Mouse (Mus musculus): ENCODE measurements around the gene Trcg1. TPM values are rescaled to one million over a fixed set of nuclear protein-coding genes. Genes with fewer than 3 reads are reported as not detected.
"Not testable (repeated sequence)": the region's sequence is repeated elsewhere in the genome, so short reads cannot be mapped to it uniquely, and the experiment has no call there.

The Trcg1 gene
- not detected in 2 replicates for polyA plus RNA-seq (2015; fragmentation: Nextera tagmentation; extraction: Ambion mirVana)

DNA sequence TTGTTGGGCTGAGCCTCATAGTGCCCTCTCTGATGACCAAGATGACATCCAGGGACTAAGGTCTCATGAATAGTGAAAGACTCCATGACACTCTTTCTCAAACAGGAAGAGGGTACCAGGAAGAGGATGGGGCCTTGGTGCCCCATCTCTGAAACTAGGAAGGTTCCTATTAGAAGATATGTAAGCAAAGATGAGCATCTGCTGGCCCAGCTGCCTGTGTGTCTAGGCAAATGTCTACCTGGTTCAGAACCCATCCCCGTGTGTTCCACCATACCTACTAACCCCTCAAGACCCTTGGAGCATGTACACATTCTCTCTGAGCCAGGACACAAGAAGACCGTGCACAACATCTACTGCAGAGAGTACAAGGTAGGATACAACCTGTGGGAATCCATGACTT is at the start of gene Trcg1:
TSS of gene Trcg1 (plus strand) at position 301 of the 400 bp plus-strand sequence.
- no peak for ATAC-seq (ENCODE audit: low FRiP score, low TSS enrichment)
- H3K27ac ChIP-seq (ENCODE audit: low read length) = no peak within 1 kb of the TSS
- no peak within 1 kb of the TSS for H3K9ac ChIP-seq (replicated peaks; ENCODE audit: low read length)
- no peaks in the 10 kb centered on the region for H3K4me1 ChIP-seq (ENCODE audit: insufficient read depth, low read length)
- no peaks in the 10 kb centered on the region for H3K9me3 ChIP-seq (ENCODE audit: low read length)
- H3K27me3 ChIP-seq (ENCODE audit: insufficient read depth, low read length) = no peaks in the 10 kb centered on the region
- H3K36me3 ChIP-seq (ENCODE audit: insufficient read depth, low read length) = no peaks in the 10 kb centered on the region
- no peak within 1 kb of the TSS for H3K4me3 ChIP-seq (ENCODE audit: low read length)
- WGBS = 88% methylated on average over 2 of the region's 2 CpGs
- H3K4me2 ChIP-seq (replicated peaks; ENCODE audit: low read depth, low read length) = no peak within 1 kb of the TSS

GRCm38 (mm10) chr9:57196708-57197107 is 39.6 kb upstream of the Trcg1 start:
- no peaks in the 10 kb centered on the region for H3K4me1 ChIP-seq (ENCODE audit: insufficient read depth, low read length)
- no peak overlapping the region for H3K27ac ChIP-seq (ENCODE audit: low read length)
- no peak for ATAC-seq (ENCODE audit: low FRiP score, low TSS enrichment)
- no peaks in the 10 kb centered on the region for H3K27me3 ChIP-seq (ENCODE audit: insufficient read depth, low read length)
- WGBS = 67% methylated on average over 3 of the region's 3 CpGs
- no peak overlapping the region for H3K4me3 ChIP-seq (ENCODE audit: low read length)
- H3K4me2 ChIP-seq (replicated peaks; ENCODE audit: low read depth, low read length) = no peak overlapping the region
- H3K36me3 ChIP-seq (ENCODE audit: insufficient read depth, low read length) = no peaks in the 10 kb centered on the region
- H3K9ac ChIP-seq (replicated peaks; ENCODE audit: low read length) = no peak overlapping the region
- H3K9me3 ChIP-seq (ENCODE audit: low read length) = no peaks in the 10 kb centered on the region

- Histone ChIP-seq H3K4me3 (ENCODE audit: low read length) (no peak overlapping the region), H3K4me2 (replicated peaks; ENCODE audit: low read depth, low read length) (no peak overlapping the region), H3K9ac (replicated peaks; ENCODE audit: low read length) (no peak overlapping the region), H3K36me3 (ENCODE audit: insufficient read depth, low read length) (no peaks in the 10 kb centered on the region), H3K27ac (ENCODE audit: low read length) (no peak overlapping the region), H3K27me3 (ENCODE audit: insufficient read depth, low read length) (no peaks in the 10 kb centered on the region), H3K4me1 (ENCODE audit: insufficient read depth, low read length) (no peaks in the 10 kb centered on the region), H3K9me3 (ENCODE audit: low read length) (no peaks in the 10 kb centered on the region)
- ATAC-seq (ENCODE audit: low FRiP score, low TSS enrichment) = no peak
- 78% methylated on average over 8 of the region's 8 CpGs for WGBS
Measured at GRCm38 (mm10) chr9:57197414-57197813, 38.9 kb upstream of the Trcg1 start.

DNA sequence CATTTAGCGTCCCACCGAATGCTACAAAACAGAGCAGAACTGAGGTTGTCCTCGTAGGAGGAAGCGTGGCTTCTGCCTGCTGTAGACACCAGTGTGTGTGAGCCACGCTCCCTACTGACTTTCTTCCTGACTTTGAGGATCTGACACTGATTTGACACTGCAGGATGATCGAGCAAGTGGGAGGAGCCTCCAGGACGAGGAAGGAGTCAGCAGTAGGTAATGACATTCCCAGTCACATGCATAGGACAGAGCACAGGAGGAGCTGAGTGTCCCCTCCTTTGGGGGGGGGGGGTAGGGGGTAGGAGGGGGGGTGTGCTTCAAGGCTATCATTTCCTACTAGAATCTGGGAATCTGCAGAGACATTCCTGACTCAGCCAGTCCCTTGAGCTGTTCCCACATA is 33.4 kb upstream of the Trcg1 start:
- Histone ChIP-seq H3K4me2 (replicated peaks; ENCODE audit: low read depth, low read length) (no peak overlapping the region), H3K4me1 (ENCODE audit: insufficient read depth, low read length) (no peaks in the 10 kb centered on the region), H3K36me3 (ENCODE audit: insufficient read depth, low read length) (no peaks in the 10 kb centered on the region), H3K9me3 (ENCODE audit: low read length) (no peaks in the 10 kb centered on the region), H3K27me3 (ENCODE audit: insufficient read depth, low read length) (no peaks in the 10 kb centered on the region), H3K4me3 (ENCODE audit: low read length) (no peak overlapping the region), H3K27ac (ENCODE audit: low read length) (no peak overlapping the region), H3K9ac (replicated peaks; ENCODE audit: low read length) (no peak overlapping the region)
- no peak for ATAC-seq (ENCODE audit: low FRiP score, low TSS enrichment)
- WGBS = 81% methylated on average over 7 of the region's 7 CpGs

DNA sequence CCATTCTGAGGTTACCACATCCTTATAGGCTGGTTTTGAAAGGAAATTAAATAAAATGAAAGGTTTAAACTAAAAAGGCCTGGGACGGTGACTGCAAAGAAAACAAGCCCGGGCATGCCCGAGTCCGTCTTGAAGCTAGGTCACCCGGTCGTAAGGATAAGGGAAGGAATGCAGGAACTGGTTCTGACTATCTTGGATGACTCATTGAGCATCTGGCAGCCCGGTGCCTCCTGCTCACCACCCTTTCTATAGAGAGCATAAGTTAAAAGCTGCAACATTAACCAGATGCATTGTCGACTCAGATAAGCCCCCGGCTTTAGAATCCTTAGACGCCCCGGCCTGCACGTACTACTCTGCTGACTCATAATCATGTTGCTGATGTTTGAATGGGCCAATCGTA is 32.8 kb upstream of the Trcg1 start:
- not testable (repeated sequence) for H3K9me3 ChIP-seq (ENCODE audit: low read length); H3K9ac ChIP-seq (replicated peaks; ENCODE audit: low read length); ATAC-seq (ENCODE audit: low FRiP score, low TSS enrichment); H3K27ac ChIP-seq (ENCODE audit: low read length); H3K4me1 ChIP-seq (ENCODE audit: insufficient read depth, low read length); H3K36me3 ChIP-seq (ENCODE audit: insufficient read depth, low read length); H3K4me3 ChIP-seq (ENCODE audit: low read length); H3K27me3 ChIP-seq (ENCODE audit: insufficient read depth, low read length); H3K4me2 ChIP-seq (replicated peaks; ENCODE audit: low read depth, low read length)
- WGBS = 80% methylated on average over 12 of the region's 13 CpGs

- H3K4me1 ChIP-seq (ENCODE audit: insufficient read depth, low read length) = no peaks in the 10 kb centered on the region
- WGBS = 69% methylated on average over 2 of the region's 2 CpGs
- no peak overlapping the region for H3K9ac ChIP-seq (replicated peaks; ENCODE audit: low read length)
- no peaks in the 10 kb centered on the region for H3K36me3 ChIP-seq (ENCODE audit: insufficient read depth, low read length)
- no peaks in the 10 kb centered on the region for H3K27me3 ChIP-seq (ENCODE audit: insufficient read depth, low read length)
- H3K27ac ChIP-seq (ENCODE audit: low read length) = no peak overlapping the region
- H3K4me2 ChIP-seq (replicated peaks; ENCODE audit: low read depth, low read length) = no peak overlapping the region
- H3K4me3 ChIP-seq (ENCODE audit: low read length) = no peak overlapping the region
- no peaks in the 10 kb centered on the region for H3K9me3 ChIP-seq (ENCODE audit: low read length)
- no peak for ATAC-seq (ENCODE audit: low FRiP score, low TSS enrichment)
Measured at GRCm38 (mm10) chr9:57206896-57207295, 29.5 kb upstream of the Trcg1 start.

- 29% methylated on average over 3 of the region's 3 CpGs for WGBS
- no peak overlapping the region for H3K27ac ChIP-seq (ENCODE audit: low read length)
- no peak for ATAC-seq (ENCODE audit: low FRiP score, low TSS enrichment)
- H3K4me2 ChIP-seq (replicated peaks; ENCODE audit: low read depth, low read length) = no peak overlapping the region
- H3K27me3 ChIP-seq (ENCODE audit: insufficient read depth, low read length) = no peaks in the 10 kb centered on the region
- H3K4me1 ChIP-seq (ENCODE audit: insufficient read depth, low read length) = peaks cover 5% of the 10 kb centered on the region
- H3K36me3 ChIP-seq (ENCODE audit: insufficient read depth, low read length) = no peaks in the 10 kb centered on the region
- H3K4me3 ChIP-seq (ENCODE audit: low read length) = no peak overlapping the region
- no peak overlapping the region for H3K9ac ChIP-seq (replicated peaks; ENCODE audit: low read length)
- no peaks in the 10 kb centered on the region for H3K9me3 ChIP-seq (ENCODE audit: low read length)
Measured at GRCm38 (mm10) chr9:57209316-57209715, 27.0 kb upstream of the Trcg1 start.

GRCm38 (mm10) chr9:57212448-57213222 is 23.7 kb upstream of the Trcg1 start:
- Histone ChIP-seq H3K9me3 (ENCODE audit: low read length) (no peaks in the 10 kb centered on the region), H3K4me1 (ENCODE audit: insufficient read depth, low read length) (peaks cover 5% of the 10 kb centered on the region), H3K4me2 (replicated peaks; ENCODE audit: low read depth, low read length) (no peak overlapping the region), H3K27me3 (ENCODE audit: insufficient read depth, low read length) (no peaks in the 10 kb centered on the region), H3K27ac (ENCODE audit: low read length) (peak overlapping the region; percentile 20; the same call in 1 of the 2 replicates), H3K4me3 (ENCODE audit: low read length) (no peak overlapping the region), H3K36me3 (ENCODE audit: insufficient read depth, low read length) (no peaks in the 10 kb centered on the region), H3K9ac (replicated peaks; ENCODE audit: low read length) (no peak overlapping the region)
- ATAC-seq (ENCODE audit: low FRiP score, low TSS enrichment) = no peak
- 18% methylated on average over 9 of the region's 9 CpGs for WGBS

GRCm38 (mm10) chr9:57214500-57214899 is 21.9 kb upstream of the Trcg1 start:
- no peaks in the 10 kb centered on the region for H3K27me3 ChIP-seq (ENCODE audit: insufficient read depth, low read length)
- WGBS = 79% methylated on average over 6 of the region's 6 CpGs
- no peak for ATAC-seq (ENCODE audit: low FRiP score, low TSS enrichment)
- peaks cover 5% of the 10 kb centered on the region for H3K4me1 ChIP-seq (ENCODE audit: insufficient read depth, low read length)
- H3K4me2 ChIP-seq (replicated peaks; ENCODE audit: low read depth, low read length) = no peak overlapping the region
- H3K27ac ChIP-seq (ENCODE audit: low read length) = no peak overlapping the region
- H3K36me3 ChIP-seq (ENCODE audit: insufficient read depth, low read length) = no peaks in the 10 kb centered on the region
- no peak overlapping the region for H3K9ac ChIP-seq (replicated peaks; ENCODE audit: low read length)
- no peaks in the 10 kb centered on the region for H3K9me3 ChIP-seq (ENCODE audit: low read length)
- no peak overlapping the region for H3K4me3 ChIP-seq (ENCODE audit: low read length)

- no peak for ATAC-seq (ENCODE audit: low FRiP score, low TSS enrichment)
- 85% methylated on average over 6 of the region's 6 CpGs for WGBS
- peaks cover 5% of the 10 kb centered on the region for H3K4me1 ChIP-seq (ENCODE audit: insufficient read depth, low read length)
- no peaks in the 10 kb centered on the region for H3K27me3 ChIP-seq (ENCODE audit: insufficient read depth, low read length)
- H3K36me3 ChIP-seq (ENCODE audit: insufficient read depth, low read length) = no peaks in the 10 kb centered on the region
- no peaks in the 10 kb centered on the region for H3K9me3 ChIP-seq (ENCODE audit: low read length)
- no peak overlapping the region for H3K4me3 ChIP-seq (ENCODE audit: low read length)
- H3K9ac ChIP-seq (replicated peaks; ENCODE audit: low read length) = no peak overlapping the region
- H3K27ac ChIP-seq (ENCODE audit: low read length) = no peak overlapping the region
- H3K4me2 ChIP-seq (replicated peaks; ENCODE audit: low read depth, low read length) = no peak overlapping the region
Measured at GRCm38 (mm10) chr9:57217220-57217619, 19.1 kb upstream of the Trcg1 start.
